Mouse (Mus musculus): ENCODE measurements at regions not wholly inside any gene's neighbourhood (a gene's known extent, or its start where the extent isn't known, plus 50 kb on each side); places are given as distances from the start of the nearest gene placed in this dataset.

DNA sequence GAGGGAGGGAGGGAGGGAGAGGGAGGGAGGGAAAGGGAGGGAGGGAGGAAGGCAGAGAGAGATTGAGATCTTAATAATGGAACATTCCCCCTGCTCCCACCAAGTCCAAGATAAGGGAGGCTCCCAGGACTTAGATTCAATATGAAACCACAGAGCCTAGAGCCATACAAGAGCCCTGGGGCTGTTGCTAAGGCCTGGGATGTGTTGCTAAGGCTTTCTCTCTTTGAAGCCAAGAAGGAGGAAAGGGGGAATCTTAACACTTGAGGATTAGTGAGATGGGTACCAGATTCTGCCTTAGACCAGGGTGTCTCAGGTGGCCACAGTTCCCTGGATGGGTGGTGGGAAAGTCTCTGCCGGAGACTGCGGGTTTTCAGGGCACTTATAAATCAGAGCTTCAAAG, 64.8 kb upstream of the L3mbtl4 start:
- no peak for DNase-seq (ENCODE audit: extremely low spot score in 1 of 2, low spot score in 1 of 2)

DNA sequence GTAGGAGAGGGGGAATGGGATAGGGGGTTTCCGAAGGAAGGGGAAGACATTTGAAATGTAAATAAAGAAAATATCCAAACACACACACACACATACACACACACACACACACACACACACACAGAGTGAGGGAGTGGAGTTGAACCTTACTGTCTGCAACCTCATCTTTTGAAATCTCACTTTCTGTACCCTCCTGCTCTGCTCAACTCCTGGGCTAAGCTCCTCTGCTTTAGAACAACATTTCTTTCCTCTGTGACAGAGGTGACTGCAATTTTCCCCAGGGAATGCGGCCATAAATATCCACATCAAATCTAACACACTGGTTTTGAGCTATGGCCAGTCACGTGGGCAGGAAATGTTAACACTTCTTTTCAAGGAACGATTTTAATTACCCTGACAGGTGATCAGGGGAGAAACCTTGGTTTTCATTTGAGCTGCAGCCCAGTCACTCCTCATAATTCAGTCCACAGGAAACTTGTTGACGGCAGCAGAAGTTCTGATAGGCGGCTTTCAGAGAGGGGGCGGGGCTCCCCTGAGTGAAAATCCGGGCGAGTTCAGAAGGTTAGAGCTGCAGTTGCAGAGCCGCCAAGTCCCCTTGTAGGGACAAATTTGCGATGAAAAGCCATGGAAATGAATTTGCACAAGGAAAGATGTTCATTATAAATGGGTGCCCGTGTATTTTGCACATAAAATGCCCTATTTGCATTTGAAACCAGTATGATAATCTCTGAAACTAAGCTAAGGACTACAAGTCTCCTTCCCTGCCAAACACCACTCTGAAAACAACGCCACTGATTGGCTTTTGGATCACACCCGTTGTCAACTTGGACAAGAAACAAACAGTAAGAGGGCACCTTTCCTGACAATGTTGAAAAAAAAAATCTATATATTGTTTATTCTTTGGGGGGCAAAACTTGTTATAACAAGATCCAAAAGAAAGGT, 63.0 kb upstream of the L3mbtl4 start:
- peak in 1 of 2 experiments; percentile 20 for DNase-seq (ENCODE audit: extremely low spot score in 1 of 2, low spot score in 1 of 2)

GRCm38 (mm10) chr17:68218246-68218645, 55.4 kb upstream of the L3mbtl4 start:
- no peak for DNase-seq (ENCODE audit: extremely low spot score in 1 of 2, low spot score in 1 of 2)

GRCm38 (mm10) chr17:68223170-68223569, 50.4 kb upstream of the L3mbtl4 start:
- no peak for DNase-seq (ENCODE audit: extremely low spot score in 1 of 2, low spot score in 1 of 2)
